Mouse (Mus musculus): ENCODE measurements around the gene Gm42742. TPM values are rescaled to one million over a fixed set of nuclear protein-coding genes. Genes with fewer than 3 reads are reported as not detected.

Gene Gm42742
- total RNA-seq, 2 experiments from 2014 or later = 12.9 to 16.6 TPM

DNA sequence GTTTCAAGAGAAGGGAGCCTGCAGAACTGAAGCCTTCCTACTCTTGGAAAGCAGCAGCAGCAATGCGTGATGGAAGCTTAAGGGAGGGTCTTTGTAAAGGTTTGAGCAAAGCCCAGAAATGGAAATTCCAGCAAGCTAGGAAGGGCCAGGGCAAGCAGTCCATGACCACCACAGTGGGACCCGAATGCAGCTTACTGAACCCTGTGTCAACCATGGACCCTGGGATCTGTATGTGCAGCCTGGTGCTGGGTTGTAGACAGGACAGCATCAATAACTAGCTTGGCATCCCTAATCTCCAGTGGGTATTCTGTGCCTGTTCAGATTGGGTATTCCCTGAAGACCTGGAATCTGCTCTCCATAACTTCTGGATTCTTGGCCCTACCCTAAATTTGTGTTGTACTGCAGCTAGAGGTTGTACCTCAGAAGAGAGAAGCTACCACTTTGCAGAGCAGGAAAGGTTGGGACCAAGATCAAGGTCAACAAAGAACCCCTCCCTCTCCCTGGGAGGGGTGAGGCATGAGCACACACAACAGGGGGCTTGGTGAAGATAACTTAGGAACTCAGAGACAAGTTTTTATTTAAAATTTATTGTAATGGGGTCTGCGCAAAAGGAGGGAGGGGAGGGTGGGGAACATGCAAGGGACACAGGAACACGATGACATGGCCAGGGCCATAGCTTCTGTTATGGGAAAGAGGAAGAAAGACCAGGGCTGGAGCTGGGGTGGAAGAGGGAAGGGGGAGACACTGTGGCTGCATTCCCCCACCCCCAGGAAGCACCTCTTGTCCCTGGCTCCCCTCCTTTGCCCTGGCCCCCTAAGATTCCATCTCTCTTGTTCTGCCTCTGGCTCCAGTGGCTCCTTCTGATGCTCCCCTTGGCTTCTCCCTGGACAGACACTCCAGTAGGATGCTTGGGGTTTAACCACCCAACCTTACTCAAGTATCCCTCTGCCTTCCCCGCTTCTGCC, 948 bp upstream of the Gm42742 start:
- no peak for DNase-seq
- intact Hi-C loops (cut with DNase I) = loop anchor here (5.0 kb wide), 1 partner anchor 35 kb away; no protein-coding TSS in a partner anchor

DNA sequence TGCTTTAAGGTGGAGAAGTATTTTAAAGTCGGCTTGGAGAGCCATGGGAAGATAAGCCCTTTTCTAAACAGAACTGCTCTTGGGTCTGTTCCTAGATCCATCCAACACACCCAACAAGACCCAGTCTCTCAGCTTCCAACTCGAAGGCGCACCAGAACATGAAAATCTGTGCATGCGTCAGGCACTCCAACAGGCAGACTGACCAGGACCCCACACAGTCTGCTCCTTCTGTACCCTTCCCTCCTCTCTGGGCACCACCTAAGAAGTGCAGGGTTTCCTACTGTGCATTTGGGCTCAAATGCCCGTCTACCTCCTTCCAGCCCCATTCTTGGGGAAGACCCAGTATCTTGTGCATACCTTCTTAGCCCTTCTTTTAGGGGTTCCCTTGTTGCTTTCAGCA, 406 bp downstream of the Gm42742 start:
- intact Hi-C loops (cut with DNase I) = loop anchor here (5.0 kb wide), 1 partner anchor 33 kb away; no protein-coding TSS in a partner anchor
- DNase-seq = no peak

DNA sequence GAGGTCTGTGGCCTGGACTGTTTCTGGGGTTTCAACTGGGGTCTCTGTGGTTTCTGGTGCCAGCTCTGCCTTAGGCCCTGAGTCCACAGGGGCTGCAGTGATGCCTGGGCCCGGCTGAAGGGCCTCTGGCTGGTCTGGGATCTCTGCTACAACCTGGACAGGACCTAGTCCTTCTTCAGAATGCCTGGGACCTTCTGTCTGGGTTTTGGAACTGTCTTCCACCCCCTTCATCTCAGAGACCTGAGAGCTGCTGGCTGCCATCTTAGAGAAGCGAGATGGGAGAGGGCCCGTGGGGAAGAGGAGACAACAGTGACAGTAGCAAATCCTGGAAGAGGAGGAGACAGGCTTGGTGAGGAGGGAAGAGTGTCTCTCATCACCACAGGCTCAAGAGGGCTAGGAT, 866 bp downstream of the Gm42742 start:
- DNase-seq = no peak
- intact Hi-C loops (cut with DNase I) = loop anchor here (5.0 kb wide), 1 partner anchor 33 kb away; no protein-coding TSS in a partner anchor

DNA sequence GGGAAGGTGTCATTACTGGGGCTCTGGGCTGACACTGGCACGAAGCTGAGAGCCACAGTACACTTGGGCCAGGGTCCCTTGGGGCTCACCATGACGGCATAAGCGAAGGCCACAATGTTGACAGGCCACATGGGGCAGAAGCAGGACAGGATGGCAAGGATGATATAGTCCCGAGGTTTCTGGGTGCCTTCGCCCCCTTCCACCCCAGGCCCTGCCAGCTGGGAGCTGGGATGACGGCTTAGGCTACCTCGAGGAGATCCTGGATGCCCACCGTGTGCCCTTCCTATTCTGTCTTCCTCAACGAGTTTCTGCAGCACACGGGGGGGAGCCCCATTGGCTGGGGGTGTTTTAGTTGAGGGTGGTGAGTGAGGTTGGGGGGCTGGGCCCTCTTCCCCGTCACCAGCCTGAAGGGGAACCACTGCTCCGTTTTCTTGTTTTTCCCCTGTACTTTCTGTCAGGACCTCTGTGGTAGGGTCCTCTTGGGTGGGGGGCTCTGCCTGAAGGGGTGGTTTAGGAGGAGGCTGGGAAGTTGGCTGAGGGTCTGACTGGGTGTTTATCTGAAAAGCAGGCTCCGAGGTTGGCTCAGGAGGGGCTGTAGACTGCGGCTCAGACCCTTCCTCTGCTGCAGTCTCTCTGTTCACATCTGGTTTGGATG, 1.5 kb downstream of the Gm42742 start:
- intact Hi-C loops (cut with DNase I) = loop anchor here (5.0 to 10.0 kb wide), 3 partner anchors 42 to 262 kb away; partner anchors contain the start of genes Cdipt, Cdiptos and Mapk3
- no peak for DNase-seq

DNA sequence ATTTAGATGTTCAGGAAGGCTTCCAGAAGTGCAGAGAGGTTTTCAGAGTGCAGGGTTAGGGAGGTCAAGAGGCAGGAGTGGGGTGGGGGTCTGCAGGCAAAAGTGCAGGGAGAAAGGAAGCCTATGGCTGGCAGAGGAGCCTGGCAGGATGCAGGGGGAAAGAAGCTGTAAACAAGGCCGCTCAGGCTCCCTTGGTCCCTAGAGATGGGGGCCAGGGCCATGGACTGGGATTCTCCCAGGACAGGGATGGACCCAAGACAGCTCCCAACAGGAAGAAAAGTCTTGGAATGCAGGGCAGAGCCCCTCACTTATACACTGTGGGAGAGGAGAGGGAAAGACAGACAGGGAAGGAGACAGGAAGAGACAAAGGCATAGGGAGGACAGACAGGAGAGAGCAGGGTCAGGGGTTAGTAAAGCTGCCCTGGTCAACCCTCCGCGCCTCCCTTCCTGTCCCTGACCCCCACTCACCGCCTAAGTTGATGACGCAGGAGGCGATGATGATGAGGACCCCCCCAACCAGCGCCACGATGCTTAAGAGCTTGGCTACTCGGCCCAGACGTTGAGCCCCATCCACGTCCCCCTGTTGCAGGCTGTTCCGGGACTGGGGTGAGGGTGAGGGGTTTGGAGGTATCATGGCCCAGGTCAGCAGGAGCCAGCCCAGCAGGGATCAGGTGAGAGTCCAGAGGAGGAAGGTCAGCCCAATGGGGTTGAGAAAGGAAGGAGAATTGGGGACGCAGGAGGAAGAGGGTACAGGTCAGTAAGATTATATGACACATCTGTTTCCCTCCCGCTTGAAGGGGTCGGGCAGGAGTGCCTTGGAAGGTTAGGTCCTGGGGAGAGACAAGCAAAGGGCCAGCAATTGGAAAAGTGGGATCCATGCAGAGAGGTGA, 2.2 kb downstream of the Gm42742 start:
- intact Hi-C loops (cut with DNase I) = loop anchor here (5.0 to 10.0 kb wide), 3 partner anchors 41 to 261 kb away; partner anchors contain the start of genes Cdipt, Cdiptos and Mapk3
- DNase-seq = no peak

DNA sequence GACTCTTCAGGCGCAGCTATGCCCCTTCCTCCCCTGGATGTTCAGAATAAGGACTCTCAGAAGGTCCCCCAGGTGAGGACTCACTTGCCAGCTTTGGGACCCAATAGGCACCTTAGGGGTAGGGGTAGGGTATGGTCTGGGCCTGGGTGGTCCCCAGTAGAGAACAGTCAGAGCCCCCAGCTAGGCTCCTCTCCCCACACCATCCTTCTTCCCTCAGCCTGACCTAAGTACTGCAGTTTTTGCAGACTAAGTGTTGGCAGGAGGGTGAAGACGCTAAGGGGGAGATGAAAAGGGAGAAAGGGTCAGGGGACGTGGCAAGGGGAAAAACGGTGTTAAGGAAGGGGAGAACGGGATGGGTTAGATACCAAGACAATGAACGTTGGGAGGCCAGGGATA, 2.9 kb downstream of the Gm42742 start:
- DNase-seq = no peak
- intact Hi-C loops (cut with DNase I) = loop anchor here (1.0 to 10.0 kb wide), 4 partner anchors 8 to 261 kb away; partner anchors contain the start of genes Cdipt, Cdiptos and Mapk3

DNA sequence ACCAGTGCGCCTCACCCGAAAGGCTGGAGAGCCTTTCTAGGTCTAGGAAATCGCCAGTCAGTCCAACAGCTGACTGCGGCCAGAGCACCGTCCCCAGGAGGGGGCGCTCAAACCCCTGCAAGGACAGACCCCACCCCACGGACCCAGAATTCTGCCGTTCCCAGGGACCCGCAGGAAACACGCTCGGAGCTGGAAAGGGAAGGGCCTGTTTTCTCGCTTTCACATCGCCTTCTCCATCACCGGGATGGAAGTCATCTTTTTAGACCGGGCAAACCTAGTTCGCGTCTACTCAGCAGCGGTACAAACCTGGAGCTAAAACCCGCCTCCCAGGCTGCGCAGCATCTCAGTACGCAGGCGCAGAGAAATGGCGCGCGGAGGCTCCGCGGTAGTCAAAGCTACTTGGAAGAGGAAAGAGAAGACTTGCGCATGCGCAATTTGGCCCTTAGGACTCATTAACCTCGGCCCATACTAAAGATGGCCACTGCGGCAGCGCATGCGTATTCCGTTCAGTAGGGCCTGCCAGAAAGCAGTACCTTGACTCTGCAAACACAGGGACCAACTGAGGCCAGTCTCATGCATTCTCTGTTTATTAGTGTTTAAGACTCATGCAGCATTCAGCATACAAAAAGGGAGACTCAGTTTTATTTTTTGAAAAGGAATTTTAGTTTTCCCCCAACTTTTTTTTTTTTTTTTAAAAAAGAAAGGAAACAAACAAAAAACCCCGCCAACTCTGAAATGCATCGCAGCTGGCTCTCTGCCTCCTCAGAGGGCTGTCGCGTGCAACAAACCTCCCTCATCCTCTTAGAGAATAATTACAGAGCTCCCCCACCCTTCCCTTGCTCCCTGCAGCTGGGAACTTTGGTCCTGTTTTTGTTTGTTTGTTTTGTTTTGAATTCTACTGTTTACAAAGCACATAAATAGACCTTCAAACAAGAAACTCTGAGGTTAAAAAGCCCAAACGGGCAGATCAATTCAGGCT, 3.6 kb downstream of the Gm42742 start, which contains the start of gene Pagr1a:
Gene Pagr1a, minus strand, starts transcription at position 382 of the 979 bp plus-strand sequence.
- peak; percentile 94 to 95 for DNase-seq
- intact Hi-C loops (cut with DNase I) = loop anchor here (1.0 to 10.0 kb wide), 4 partner anchors 9 to 260 kb away; partner anchors contain the start of genes Cdipt, Cdiptos and Mapk3

DNA sequence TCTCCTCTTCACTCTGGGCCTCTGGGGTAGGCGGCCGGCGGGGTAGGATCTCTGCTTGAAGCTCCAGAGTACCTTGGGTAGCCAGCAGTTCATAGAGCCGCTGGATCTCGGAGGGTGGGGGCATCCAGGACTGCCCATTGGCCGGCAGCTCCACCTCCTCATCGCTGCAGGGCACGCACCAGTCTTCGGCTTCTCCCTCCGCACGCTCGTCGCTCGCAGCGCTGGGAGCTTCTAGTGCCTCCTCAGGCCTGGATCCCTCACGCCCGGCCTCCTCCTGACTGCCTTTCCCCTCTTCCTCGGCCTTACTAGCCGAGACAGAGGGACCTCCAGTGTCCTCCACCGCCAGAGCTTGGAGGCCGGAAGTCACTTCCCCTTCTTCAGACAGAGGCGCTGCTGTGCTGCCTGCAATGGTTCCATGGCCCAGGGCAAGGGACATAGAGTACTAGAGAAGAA, 4.4 kb downstream of the Gm42742 start:
- no peak for DNase-seq
- intact Hi-C loops (cut with DNase I) = loop anchor here (5.0 to 10.0 kb wide), 3 partner anchors 39 to 259 kb away; partner anchors contain the start of genes Cdipt, Cdiptos and Mapk3

DNA sequence TGATC, 4.6 kb downstream of the Gm42742 start, which contains the start of gene Pagr1b:
Gene Pagr1b, minus strand, starts transcription at position 4 of the 5 bp plus-strand sequence.
- no peak for DNase-seq
- intact Hi-C loops (cut with DNase I) = loop anchor here (5.0 to 10.0 kb wide), 3 partner anchors 39 to 259 kb away; partner anchors contain the start of genes Cdipt, Cdiptos and Mapk3

DNA sequence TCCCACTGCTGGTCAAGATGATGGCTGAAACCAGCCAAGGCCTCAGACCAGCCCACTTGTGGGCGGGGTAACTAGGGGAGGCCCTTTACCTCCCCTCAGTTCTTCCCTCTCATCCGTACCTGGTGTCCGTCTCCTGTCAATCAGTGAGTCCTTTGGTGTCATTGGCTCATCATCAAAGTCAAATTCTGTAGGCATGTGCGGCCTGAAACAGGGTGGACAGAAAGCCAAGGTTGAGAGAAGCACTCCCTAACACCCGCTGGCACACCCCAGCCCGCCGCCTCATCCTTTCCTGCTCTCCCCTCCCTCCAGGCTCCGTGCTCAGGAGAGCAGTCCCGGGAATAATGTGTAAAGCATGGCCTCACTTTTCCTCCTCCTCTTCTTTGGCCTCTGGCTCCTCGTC, 4.8 kb downstream of the Gm42742 start:
- intact Hi-C loops (cut with DNase I) = loop anchor here (5.0 to 10.0 kb wide), 3 partner anchors 39 to 259 kb away; partner anchors contain the start of genes Cdipt, Cdiptos and Mapk3
- no peak for DNase-seq

DNA sequence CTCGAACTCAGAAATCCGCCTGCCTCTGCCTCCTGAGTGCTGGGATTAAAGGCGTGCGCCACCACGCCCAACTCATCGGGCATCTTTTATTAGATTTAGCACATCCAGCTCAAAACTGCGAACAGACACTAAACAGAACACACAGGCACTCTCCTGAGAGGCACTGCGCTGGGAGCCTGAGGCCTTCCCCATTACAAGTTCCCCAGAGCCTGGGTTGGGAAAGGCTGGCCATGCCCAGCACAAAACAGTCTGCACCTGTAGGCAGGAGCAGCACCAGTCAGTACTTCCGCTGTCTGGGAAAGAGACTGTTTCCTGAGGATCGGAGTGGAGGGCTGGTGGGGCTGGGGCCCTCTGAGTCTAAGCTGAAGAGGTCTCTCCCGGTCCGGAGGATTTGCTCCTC, 5.9 kb downstream of the Gm42742 start:
- intact Hi-C loops (cut with DNase I) = loop anchor here (5.0 to 10.0 kb wide), 3 partner anchors 38 to 258 kb away; partner anchors contain the start of genes Cdipt, Cdiptos and Mapk3
- no peak for DNase-seq

DNA sequence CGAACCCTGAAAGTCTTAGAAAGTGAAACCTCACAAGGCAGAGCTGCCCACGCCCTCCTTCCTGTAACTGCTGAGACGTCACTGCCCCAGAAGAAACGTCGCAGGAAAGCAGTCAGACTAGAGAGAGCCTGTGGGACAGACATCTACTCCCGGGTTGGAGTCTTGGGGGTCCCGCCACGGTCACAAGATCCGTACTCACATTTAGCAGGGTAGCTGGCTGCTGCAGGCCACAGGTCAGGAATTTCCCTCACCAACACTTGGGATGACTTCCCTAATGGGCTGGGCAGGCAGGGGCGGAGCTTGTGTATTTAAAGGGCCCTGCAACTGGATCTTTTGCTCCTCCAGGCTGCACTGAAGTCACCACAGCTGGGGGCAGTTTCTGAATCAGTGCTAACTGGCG, 6.6 kb downstream of the Gm42742 start, which contains the start of gene Mvp:
Gene Mvp, minus strand, starts transcription at position 302 of the 400 bp plus-strand sequence.
- peak; percentile 62 to 70 for DNase-seq
- intact Hi-C loops (cut with DNase I) = loop anchor here (10.0 kb wide), 1 partner anchor 90 kb away; no protein-coding TSS in a partner anchor

DNA sequence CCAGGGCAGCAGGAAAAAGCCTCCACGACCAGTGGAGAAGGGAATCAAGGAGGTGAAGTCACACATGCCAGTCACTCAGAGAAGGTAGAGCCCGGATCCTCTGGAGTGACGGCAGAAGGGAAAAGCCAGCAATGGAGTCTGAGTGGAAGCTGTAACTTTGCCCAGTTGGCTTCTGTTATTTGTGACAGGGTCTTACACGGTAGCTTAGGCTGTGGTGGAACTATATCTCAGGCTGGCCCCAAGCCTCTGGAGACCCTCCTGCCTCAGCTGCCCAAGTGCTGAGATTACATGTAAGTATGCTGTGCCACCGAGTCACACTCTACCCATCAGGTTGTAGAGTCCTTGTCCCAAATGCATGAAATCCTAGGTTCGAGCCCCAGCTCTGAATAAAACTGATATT, 7.5 kb downstream of the Gm42742 start:
- intact Hi-C loops (cut with DNase I) = loop anchor here (10.0 kb wide), 1 partner anchor 91 kb away; no protein-coding TSS in a partner anchor
- DNase-seq = no peak

DNA sequence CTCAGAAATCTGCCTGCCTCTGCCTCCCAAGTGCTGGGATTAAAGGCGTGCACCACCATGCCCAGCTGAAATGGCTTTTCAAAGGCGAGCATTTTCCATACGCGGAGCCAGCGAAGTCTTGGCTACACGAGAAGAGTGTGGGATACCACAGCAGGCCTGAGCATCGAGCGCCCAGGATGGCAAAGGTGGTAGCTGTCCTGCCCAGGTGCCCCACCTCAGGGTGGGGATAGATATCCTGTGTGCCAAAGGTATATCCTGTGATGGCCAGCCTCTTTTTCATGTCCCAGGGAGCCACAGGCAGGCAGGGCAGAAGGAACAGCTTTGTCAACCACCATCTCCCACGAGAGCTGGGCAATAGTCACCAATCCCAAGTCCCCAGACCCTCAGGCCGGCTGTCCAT, 8.1 kb downstream of the Gm42742 start:
- intact Hi-C loops (cut with DNase I) = loop anchor here (10.0 kb wide), 1 partner anchor 92 kb away; no protein-coding TSS in a partner anchor

DNA sequence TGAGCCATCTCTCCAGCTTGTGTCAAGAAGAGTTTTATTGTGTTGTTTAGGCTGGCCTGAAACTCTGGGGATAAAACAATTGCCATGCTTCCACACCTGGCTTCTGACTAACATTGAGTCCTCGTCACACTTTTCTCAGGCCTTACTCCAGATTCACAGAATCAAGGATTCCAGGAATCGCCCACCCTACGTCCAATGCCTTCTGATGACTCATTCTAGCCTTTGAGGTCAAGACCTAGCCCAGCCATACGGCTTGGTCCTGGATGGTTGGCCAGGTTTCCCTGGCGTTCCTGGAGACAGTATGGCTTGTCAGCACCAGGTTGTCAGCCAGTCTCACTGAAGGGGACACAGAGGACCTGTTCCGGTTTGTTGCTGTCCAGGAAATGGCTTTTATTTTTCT, 8.5 kb downstream of the Gm42742 start:
- no peak for DNase-seq
- intact Hi-C loops (cut with DNase I) = loop anchor here (10.0 kb wide), 1 partner anchor 92 kb away; no protein-coding TSS in a partner anchor

More for the DNA sequence above, 8.1 kb downstream of the Gm42742 start:
- no peak for DNase-seq

DNA sequence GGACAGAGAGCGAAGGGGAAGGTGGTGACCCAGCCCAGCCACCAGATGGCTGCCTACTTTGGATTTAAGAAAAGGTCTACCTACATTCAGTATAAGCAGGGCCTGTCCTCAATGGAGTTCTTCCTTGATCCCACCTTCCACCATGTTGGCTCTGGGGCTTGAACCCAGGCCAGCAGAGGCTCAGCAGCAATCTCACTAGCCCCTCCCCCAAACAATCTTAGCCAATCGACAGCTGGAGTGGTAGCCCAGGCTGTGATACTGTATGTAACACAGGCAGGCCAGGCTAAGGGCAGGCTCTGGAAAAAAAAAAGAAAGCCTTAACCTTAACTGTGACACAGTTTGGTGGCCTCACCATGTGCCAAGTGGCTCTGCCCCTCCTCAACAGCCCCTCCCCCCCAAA, 9.2 kb downstream of the Gm42742 start:
- DNase-seq = no peak
- intact Hi-C loops (cut with DNase I) = loop anchor here (10.0 kb wide), 1 partner anchor 93 kb away; no protein-coding TSS in a partner anchor

DNA sequence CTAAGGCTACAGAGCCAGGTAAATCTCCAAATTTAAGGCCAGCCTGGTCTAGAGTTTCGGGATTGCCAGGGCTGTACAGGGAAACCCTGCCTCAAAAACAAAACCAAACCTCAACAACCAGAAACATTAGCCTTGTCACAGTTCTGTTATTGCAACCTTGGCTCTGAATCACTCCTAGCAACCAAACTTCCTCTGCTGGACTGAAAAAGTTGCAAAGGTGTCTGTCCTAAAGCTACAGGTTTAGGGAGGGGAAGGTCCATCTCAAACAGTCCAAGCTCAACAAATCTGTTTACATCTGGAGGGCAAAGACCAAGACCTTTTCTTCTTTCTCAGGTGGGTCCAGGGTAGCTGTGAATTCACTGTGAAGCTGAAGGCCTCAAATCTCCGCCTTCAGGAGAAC, 9.8 kb downstream of the Gm42742 start:
- DNase-seq = no peak
- intact Hi-C loops (cut with DNase I) = loop anchor here (10.0 kb wide), 1 partner anchor 94 kb away; no protein-coding TSS in a partner anchor

All from gastrocnemius, postnatal 36 days (tissue).